Mouse (Mus musculus): Measurements from ENCODE around the gene Ppp6r1. TPM values are rescaled to one million over a fixed set of nuclear protein-coding genes. Genes with fewer than 3 reads are reported as not detected.

Gene Ppp6r1
- total and polyA plus RNA-seq, 2 experiments from 2014 or later = 9.4 to 142 TPM

DNA sequence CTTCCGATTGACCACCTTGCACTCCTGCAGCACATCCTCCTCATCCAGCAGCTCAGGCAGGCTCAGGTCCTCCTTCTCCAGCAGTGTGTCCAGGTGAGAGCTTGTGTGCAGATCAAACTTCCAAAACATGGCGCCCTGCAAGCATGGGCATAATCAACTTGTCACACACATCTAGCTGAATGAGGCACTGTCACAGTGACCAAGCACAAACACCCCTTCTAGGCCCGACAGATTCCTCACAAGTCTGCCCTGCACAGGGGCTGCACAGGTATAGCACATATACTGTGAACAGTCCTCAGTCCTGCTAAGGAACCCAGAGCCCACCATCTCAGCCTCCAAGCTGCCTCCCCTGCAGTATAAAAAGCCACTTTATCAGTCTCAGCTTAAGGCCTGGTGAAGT, 12.0 kb downstream of the Ppp6r1 start:
- Histone ChIP-seq H3K9me3 (ENCODE audit: low read length) (no peaks in the 10 kb centered on the region), H3K4me2 (ENCODE audit: low read depth, low read length) (no peak overlapping the region), H3K27me3 (ENCODE audit: insufficient read depth, low read length) (no peaks in the 10 kb centered on the region), H3K9ac (replicated peaks; ENCODE audit: low read length) (no peak overlapping the region), H3K4me1 (ENCODE audit: insufficient read depth, low read length) (no peaks in the 10 kb centered on the region), H3K36me3 (ENCODE audit: insufficient read depth, low read length) (peaks cover 40% of the 10 kb centered on the region), H3K27ac (no peak overlapping the region), H3K4me3 (ENCODE audit: low read length) (no peak overlapping the region)
- ATAC-seq (no peak), DNase-seq (ENCODE audit: low spot score) (no peak)
- WGBS = 91% methylated on average over 3 of the region's 3 CpGs
- no peak for TF ChIP-seq CTCF (IDR thresholded peaks at IDR 0.05; ENCODE audit: low read depth)

DNA sequence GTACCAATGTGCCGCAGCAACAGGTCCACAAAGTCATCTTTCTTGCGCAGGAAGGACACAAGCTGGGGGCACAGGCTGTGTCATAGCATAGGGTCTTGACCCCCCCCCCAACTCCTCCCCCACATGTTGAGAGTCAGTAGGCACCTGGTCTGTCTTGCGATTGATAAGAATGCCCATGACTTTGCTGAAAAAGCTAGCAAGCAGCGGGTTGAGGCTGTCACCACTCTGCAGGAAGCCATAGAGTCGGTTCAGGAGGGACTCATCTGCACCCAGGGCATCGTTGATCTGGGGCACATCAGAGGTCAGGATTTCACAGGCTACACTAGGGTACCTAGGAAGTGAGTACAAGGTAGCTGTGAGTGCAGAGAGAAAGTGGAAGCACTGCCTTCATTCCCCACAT, 15.6 kb downstream of the Ppp6r1 start:
- Histone ChIP-seq H3K36me3 (ENCODE audit: insufficient read depth, low read length) (peaks cover 61% of the 10 kb centered on the region), H3K27me3 (ENCODE audit: insufficient read depth, low read length) (no peaks in the 10 kb centered on the region), H3K9ac (replicated peaks; ENCODE audit: low read length) (no peak overlapping the region), H3K4me2 (ENCODE audit: low read depth, low read length) (no peak overlapping the region), H3K9me3 (ENCODE audit: low read length) (no peaks in the 10 kb centered on the region), H3K4me1 (ENCODE audit: insufficient read depth, low read length) (no peaks in the 10 kb centered on the region), H3K27ac (no peak overlapping the region), H3K4me3 (ENCODE audit: low read length) (no peak overlapping the region)
- no peak for TF ChIP-seq CTCF (IDR thresholded peaks at IDR 0.05; ENCODE audit: low read depth)
- 95% methylated on average over 6 of the region's 6 CpGs for WGBS
- ATAC-seq (no peak), DNase-seq (ENCODE audit: low spot score) (no peak)

DNA sequence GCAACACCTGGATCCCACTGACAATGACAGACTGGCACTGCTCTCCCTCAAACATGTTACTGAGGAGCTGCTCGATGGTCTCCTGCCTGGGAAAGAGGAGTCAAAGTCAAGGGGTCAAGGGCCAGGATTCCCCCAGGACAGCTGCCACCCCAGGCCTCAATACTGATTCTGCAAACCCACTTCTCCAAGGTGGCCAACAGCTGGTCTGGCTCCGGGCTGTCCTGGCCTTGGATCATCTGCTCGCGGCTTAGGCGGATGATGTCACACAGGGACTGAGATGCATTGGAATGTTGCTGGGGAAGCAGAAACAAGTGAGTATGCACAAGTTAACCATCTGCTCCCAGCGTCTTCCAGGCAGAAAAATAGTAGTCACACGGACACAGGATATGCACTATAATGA, 16.9 kb downstream of the Ppp6r1 start:
- Histone ChIP-seq H3K9me3 (ENCODE audit: low read length) (no peaks in the 10 kb centered on the region), H3K27me3 (ENCODE audit: insufficient read depth, low read length) (no peaks in the 10 kb centered on the region), H3K9ac (replicated peaks; ENCODE audit: low read length) (no peak overlapping the region), H3K4me2 (ENCODE audit: low read depth, low read length) (no peak overlapping the region), H3K27ac (no peak overlapping the region), H3K36me3 (ENCODE audit: insufficient read depth, low read length) (peaks cover 61% of the 10 kb centered on the region), H3K4me3 (ENCODE audit: low read length) (no peak overlapping the region), H3K4me1 (ENCODE audit: insufficient read depth, low read length) (no peaks in the 10 kb centered on the region)
- ATAC-seq (no peak), DNase-seq (ENCODE audit: low spot score) (no peak)
- 83% methylated on average over 7 of the region's 7 CpGs for WGBS
- TF ChIP-seq CTCF (IDR thresholded peaks at IDR 0.05; ENCODE audit: low read depth) = no peak

DNA sequence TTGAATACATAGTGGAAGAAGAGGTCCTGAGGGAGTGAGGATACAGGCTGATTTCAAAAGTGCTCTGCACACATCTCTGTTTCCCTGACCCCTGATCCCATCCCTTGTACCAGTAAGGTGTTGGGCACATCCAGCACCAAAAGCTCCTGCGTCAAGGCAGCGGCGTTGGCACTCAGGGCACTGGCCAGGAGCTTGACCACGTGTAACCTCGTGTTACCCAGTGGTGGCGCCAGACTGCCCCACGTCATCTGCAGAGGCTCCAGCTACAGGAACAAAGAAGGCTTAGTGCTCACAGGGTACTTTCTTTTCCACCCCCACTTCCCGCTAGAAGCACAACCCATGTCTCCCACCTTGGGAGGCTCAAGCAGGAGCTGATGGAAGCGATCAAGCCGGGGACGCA, 17.7 kb downstream of the Ppp6r1 start:
- peak; percentile 28; the same call in 1 of the 2 replicates for TF ChIP-seq CTCF (IDR thresholded peaks at IDR 0.05; ENCODE audit: low read depth)
- no peaks in the 10 kb centered on the region for H3K27me3 ChIP-seq (ENCODE audit: insufficient read depth, low read length)
- H3K4me3 ChIP-seq (ENCODE audit: low read length) = no peak overlapping the region
- no peak overlapping the region for H3K4me2 ChIP-seq (ENCODE audit: low read depth, low read length)
- no peak overlapping the region for H3K27ac ChIP-seq
- H3K9ac ChIP-seq (replicated peaks; ENCODE audit: low read length) = no peak overlapping the region
- no peak for DNase-seq (ENCODE audit: low spot score)
- 75% methylated on average over 11 of the region's 11 CpGs for WGBS
- H3K4me1 ChIP-seq (ENCODE audit: insufficient read depth, low read length) = no peaks in the 10 kb centered on the region
- H3K36me3 ChIP-seq (ENCODE audit: insufficient read depth, low read length) = peaks cover 59% of the 10 kb centered on the region
- ATAC-seq = no peak
- no peaks in the 10 kb centered on the region for H3K9me3 ChIP-seq (ENCODE audit: low read length)

DNA sequence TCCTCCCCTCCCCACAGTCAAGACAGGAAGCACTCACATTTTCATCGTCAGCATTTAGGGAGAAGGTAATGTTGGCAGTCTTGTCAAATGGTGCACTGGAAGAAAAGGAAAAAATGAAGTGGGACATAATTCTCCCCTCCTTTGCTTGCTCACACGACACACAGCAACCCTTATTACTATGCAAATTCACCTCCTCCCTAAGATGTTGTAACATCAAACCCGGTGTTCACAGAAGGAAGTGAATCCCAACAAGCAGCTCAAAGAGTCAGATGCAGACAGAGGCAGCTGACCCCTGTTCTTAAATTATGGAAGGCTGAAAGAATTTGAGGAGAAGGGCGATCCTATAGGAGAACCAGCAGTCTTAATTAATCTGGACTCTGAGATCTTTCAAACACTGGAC, 22.6 kb downstream of the Ppp6r1 start:
- H3K27me3 ChIP-seq (ENCODE audit: insufficient read depth, low read length) = no peaks in the 10 kb centered on the region
- no peak for TF ChIP-seq CTCF (IDR thresholded peaks at IDR 0.05; ENCODE audit: low read depth)
- H3K27ac ChIP-seq = no peak overlapping the region
- no peak overlapping the region for H3K9ac ChIP-seq (replicated peaks; ENCODE audit: low read length)
- H3K4me2 ChIP-seq (ENCODE audit: low read depth, low read length) = no peak overlapping the region
- peaks cover 56% of the 10 kb centered on the region for H3K36me3 ChIP-seq (ENCODE audit: insufficient read depth, low read length)
- H3K4me3 ChIP-seq (ENCODE audit: low read length) = no peak overlapping the region
- WGBS = 78% methylated on average over 4 of the region's 4 CpGs
- no peak for DNase-seq (ENCODE audit: low spot score)
- H3K9me3 ChIP-seq (ENCODE audit: low read length) = no peaks in the 10 kb centered on the region
- no peak for ATAC-seq
- no peaks in the 10 kb centered on the region for H3K4me1 ChIP-seq (ENCODE audit: insufficient read depth, low read length)

DNA sequence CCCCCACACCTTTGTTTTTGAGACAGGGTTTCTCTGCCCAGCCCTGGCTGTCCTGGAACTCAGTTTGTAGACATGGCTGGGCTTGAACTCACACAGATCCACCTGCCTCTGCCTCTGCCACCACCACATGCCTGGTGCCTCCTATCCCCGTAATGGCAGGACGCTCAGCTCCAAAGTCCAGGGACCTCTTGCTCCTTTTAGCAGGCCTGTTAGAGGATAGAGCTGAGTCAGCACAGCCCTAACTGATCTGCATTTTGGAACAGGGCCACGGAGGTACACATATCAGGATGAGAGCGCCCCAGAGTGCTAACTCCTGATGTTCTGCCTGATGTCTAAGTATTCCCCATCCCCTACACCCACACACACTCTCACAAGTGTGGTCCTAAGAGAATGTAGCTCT, 27.8 kb downstream of the Ppp6r1 start, which contains the start of gene Tmem86b:
Tmem86b (minus strand) TSS at position 392 of the 400 bp plus-strand sequence.
- WGBS = 88% methylated on average over 4 of the region's 4 CpGs
- no peak for TF ChIP-seq CTCF (IDR thresholded peaks at IDR 0.05; ENCODE audit: low read depth)
- DNase-seq (ENCODE audit: low spot score) (no peak), ATAC-seq (no peak)
- H3K4me3 ChIP-seq (ENCODE audit: low read length) = no peak within 1 kb of the TSS
- no peak within 1 kb of the TSS for H3K9ac ChIP-seq (replicated peaks; ENCODE audit: low read length)
- peaks cover 46% of the 10 kb centered on the region for H3K36me3 ChIP-seq (ENCODE audit: insufficient read depth, low read length)
- no peak within 1 kb of the TSS for H3K4me2 ChIP-seq (ENCODE audit: low read depth, low read length)
- H3K9me3 ChIP-seq (ENCODE audit: low read length) = no peaks in the 10 kb centered on the region
- H3K4me1 ChIP-seq (ENCODE audit: insufficient read depth, low read length) = no peaks in the 10 kb centered on the region
- H3K27me3 ChIP-seq (ENCODE audit: insufficient read depth, low read length) = no peaks in the 10 kb centered on the region
- H3K27ac ChIP-seq = no peak within 1 kb of the TSS

DNA sequence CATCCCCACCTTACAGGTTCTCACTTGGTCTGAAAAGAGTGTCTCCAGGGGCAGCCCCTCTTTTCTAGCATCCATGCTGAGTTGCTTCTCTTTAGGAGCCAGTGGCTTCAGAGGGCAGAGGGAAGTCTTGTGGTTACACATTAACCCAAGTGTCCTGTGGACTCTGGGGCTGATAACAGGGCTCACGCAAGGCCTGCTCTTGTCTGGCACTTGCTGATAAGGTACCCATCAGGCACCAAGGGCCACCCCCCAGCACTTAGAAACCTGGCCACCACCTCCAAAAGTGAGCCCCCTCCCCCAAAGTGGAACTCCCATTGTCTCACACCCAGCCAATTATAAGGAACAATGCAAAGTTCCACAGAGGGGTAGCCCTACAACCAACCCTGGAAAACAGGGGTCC, 28.6 kb downstream of the Ppp6r1 start:
- Histone ChIP-seq H3K27me3 (ENCODE audit: insufficient read depth, low read length) (no peaks in the 10 kb centered on the region), H3K36me3 (ENCODE audit: insufficient read depth, low read length) (peaks cover 38% of the 10 kb centered on the region), H3K4me3 (ENCODE audit: low read length) (no peak overlapping the region), H3K4me1 (ENCODE audit: insufficient read depth, low read length) (no peaks in the 10 kb centered on the region), H3K9me3 (ENCODE audit: low read length) (no peaks in the 10 kb centered on the region), H3K4me2 (ENCODE audit: low read depth, low read length) (no peak overlapping the region), H3K27ac (no peak overlapping the region), H3K9ac (replicated peaks; ENCODE audit: low read length) (no peak overlapping the region)
- WGBS = 84% methylated on average over 1 of the region's 1 CpGs
- TF ChIP-seq CTCF (IDR thresholded peaks at IDR 0.05; ENCODE audit: low read depth) = no peak
- no peak for ATAC-seq
- no peak for DNase-seq (ENCODE audit: low spot score)

Data from hindbrain, postnatal 0 days (tissue).